Mouse (Mus musculus) olfactory bulb, adult 2 months (tissue): ENCODE measurements around the gene Tgfb2. TPM values are rescaled to one million over a fixed set of nuclear protein-coding genes. Genes with fewer than 3 reads are reported as not detected.

ENCODE experiments used
- H3K27ac ChIP-seq: fragments of 200-500 bp; 2 replicates; pipeline ENCODE4 v1.5.1; 2012; ENCODE audit warnings: low read depth, low read length; ENCODE audit not compliant: insufficient read depth
- H3K4me1 ChIP-seq: fragments of 200-500 bp; 2 replicates; pipeline ENCODE4 v1.6.1; 2012; ENCODE audit warnings: low read length; ENCODE audit not compliant: control insufficient read depth, insufficient read depth
- H3K4me3 ChIP-seq: fragments of 200-500 bp; 2 replicates; pipeline ENCODE4 v1.5.1; 2012; ENCODE audit warnings: mild to moderate bottlenecking, low read depth, low read length, moderate library complexity; ENCODE audit not compliant: insufficient read depth
- CTCF ChIP-seq: fragments of 200-500 bp; IDR thresholded peaks from 2 replicates; pipeline ENCODE4 v1.5.1; 2012; ENCODE audit warnings: low read depth, mild to moderate bottlenecking, low read length, moderate library complexity; ENCODE audit not compliant: insufficient read depth
- POLR2A ChIP-seq: fragments of 200-500 bp; IDR thresholded peaks from 2 replicates; pipeline ENCODE4 v1.6.1; 2012; ENCODE audit warnings: mild to moderate bottlenecking, low read depth, low read length, moderate library complexity; ENCODE audit not compliant: insufficient read depth
- WGBS: fragments of 180-500 bp; shearing (Covaris S2); methylation state at CpG from one replicate; pipeline ENCODE4 v1.1.7; 2018; 5-methylcytosine and 5-hydroxymethylcytosine counted together
- polyA plus RNA-seq: library from polyadenylated mRNA; stranded (reverse); fragments of >200 nt; gene quantifications from 2 replicates; pipeline ENCODE4 v1.2.4, GENCODE M21; 2012; ENCODE audit warnings: low replicate concordance; ENCODE audit not compliant: missing spikeins, insufficient read depth, insufficient read length

Tgfb2 gene
- polyA plus RNA-seq, 1 experiment, result not detected

GRCm38 (mm10) chr1:186637304-186638213, 68.2 kb downstream of the Tgfb2 start:
- no peak for TF ChIP-seq POLR2A
- no peak for TF ChIP-seq CTCF
- WGBS, result 74% methylated on average over 12 of the region's 12 CpGs
- no peak overlapping the region for H3K27ac ChIP-seq
- no peak overlapping the region for H3K4me3 ChIP-seq
- no peaks in the 10 kb centered on the region for H3K4me1 ChIP-seq

GRCm38 (mm10) chr1:186635045-186635444, 70.7 kb downstream of the Tgfb2 start:
- 60% methylated on average over 7 of the region's 7 CpGs for WGBS
- no peak for TF ChIP-seq POLR2A
- no peak for TF ChIP-seq CTCF
- no peaks in the 10 kb centered on the region for H3K4me1 ChIP-seq
- H3K4me3 ChIP-seq, result no peak overlapping the region
- no peak overlapping the region for H3K27ac ChIP-seq

DNA sequence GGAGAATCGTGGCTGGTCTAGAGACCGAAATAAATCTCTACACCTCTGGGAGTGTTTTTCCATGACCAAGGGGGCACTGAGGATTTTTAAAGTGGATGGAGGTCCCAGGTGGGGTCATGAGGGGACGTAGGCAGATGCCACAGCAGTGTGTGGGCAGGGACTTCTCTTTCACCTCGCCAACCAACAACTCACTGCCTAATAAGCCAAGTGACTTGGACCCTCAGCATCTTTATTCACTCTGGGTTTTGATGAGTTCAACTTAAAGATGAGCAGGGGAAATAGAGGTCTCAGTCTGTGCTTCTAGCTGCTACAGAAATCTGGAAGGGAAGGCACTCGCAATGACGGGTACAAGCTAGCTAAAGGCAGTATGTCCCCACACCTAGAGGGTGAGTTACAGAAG, 74.3 kb downstream of the Tgfb2 start:
- Histone ChIP-seq H3K27ac (no peak overlapping the region), H3K4me1 (peaks cover 3% of the 10 kb centered on the region; the same call in 1 of the 2 replicates), H3K4me3 (no peak overlapping the region)
- WGBS, result 94% methylated on average over 6 of the region's 6 CpGs
- TF ChIP-seq POLR2A (no peak), CTCF (no peak)

DNA sequence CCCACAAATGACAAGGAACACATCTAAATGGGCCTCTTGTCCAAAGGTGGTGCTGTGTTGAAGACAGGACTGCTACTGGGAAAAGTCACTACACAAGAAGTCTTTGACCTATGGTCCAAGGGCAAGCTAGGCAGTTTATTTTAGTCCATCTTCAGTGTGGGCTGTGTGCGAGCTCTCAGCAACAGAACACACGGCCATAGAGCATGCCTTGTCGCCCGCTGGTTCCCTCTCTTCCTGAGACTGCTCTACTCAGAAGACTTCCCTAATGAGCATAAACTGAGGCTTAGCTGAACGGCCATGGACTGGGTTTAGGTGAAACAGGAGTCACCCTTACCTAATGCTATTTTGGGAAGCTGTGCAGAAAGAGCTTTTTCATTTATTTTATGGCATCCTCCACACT, 74.8 kb downstream of the Tgfb2 start:
- no peak overlapping the region for H3K27ac ChIP-seq
- TF ChIP-seq CTCF (no peak), POLR2A (no peak)
- no peak overlapping the region for H3K4me3 ChIP-seq
- 84% methylated on average over 5 of the region's 5 CpGs for WGBS
- H3K4me1 ChIP-seq, result peaks cover 3% of the 10 kb centered on the region; the same call in 1 of the 2 replicates

GRCm38 (mm10) chr1:186627451-186627995, 78.3 kb downstream of the Tgfb2 start:
- Histone ChIP-seq H3K4me1 (peaks cover 3% of the 10 kb centered on the region; the same call in 1 of the 2 replicates), H3K27ac (no peak overlapping the region), H3K4me3 (no peak overlapping the region)
- WGBS, result 57% methylated on average over 7 of the region's 7 CpGs
- TF ChIP-seq CTCF (no peak), POLR2A (no peak)

- Histone ChIP-seq H3K27ac (no peak overlapping the region), H3K4me3 (no peak overlapping the region), H3K4me1 (peaks cover 3% of the 10 kb centered on the region; the same call in 1 of the 2 replicates)
- no peak for TF ChIP-seq POLR2A
- no peak for TF ChIP-seq CTCF
- 74% methylated on average over 5 of the region's 5 CpGs for WGBS
Observed at GRCm38 (mm10) chr1:186624474-186624873, 81.3 kb downstream of the Tgfb2 start.

DNA sequence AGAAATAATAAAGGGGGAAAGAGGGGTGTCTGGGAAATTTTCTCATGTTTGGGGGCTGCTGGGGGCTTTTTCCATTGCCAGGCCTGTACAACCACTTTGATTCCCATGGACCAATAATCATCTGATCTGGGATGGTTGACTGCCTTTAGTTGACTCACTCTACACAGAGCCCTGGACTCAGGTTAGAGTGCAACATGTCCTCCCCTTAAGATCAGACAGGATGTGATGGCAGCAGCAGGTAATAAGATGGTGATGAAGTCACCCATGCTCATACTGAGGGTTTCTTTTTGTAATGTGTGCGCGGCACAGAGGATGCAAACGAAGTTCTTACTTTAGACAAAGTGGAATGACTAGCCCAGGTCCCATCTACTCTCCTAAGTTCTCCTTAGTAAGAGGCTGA, 84.0 kb downstream of the Tgfb2 start:
- Histone ChIP-seq H3K27ac (no peak overlapping the region), H3K4me3 (no peak overlapping the region), H3K4me1 (no peaks in the 10 kb centered on the region)
- 96% methylated on average over 3 of the region's 3 CpGs for WGBS
- TF ChIP-seq POLR2A (no peak), CTCF (no peak)

DNA sequence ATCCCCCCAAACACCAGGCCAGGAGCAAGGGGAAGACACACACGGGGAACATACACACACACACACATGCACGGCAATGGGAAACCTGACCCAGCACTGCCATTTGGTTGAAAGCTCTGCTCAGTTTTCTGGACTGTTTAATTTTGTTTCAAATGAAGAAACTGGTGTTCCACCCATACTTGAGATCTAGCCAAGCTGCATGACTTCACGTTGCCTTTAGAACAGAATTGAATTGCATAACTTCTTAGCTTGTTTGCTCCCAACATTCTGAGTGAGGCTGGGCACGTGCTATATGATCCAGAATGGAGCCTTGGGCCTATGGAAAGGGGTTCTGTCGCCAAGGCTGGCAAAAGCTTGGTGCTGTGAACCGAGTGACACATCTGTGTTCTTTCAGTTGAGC, 87.5 kb downstream of the Tgfb2 start:
- TF ChIP-seq CTCF, result no peak
- TF ChIP-seq POLR2A, result no peak

DNA sequence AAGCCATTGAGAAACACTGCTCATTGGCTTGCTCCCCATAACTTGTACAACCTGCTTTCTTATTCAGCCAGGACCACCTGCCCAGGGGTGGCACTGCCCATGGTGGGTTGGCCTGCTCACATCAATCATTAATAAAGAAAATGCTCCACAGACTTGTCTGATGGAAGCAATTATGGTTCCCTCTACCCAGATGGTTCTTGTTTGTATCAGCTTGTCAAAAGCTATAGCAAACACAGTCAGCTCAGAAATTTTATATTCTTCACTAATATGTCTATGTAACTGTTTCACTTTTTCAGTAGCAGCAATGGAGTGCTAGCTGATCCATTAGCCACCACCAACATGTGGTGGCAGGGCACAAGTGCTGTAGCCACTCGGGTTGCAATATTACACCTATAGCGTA, 94.4 kb downstream of the Tgfb2 start:
- TF ChIP-seq POLR2A (no peak), CTCF (no peak)
- Histone ChIP-seq H3K4me3 (no peak overlapping the region), H3K27ac (no peak overlapping the region), H3K4me1 (no peaks in the 10 kb centered on the region)
- 97% methylated on average over 2 of the region's 2 CpGs for WGBS

More for the DNA sequence above, 87.5 kb downstream of the Tgfb2 start:
- H3K27ac ChIP-seq, result no peak overlapping the region
- H3K4me3 ChIP-seq, result no peak overlapping the region
- WGBS, result 84% methylated on average over 6 of the region's 6 CpGs
- no peaks in the 10 kb centered on the region for H3K4me1 ChIP-seq
